Mouse (Mus musculus): ENCODE measurements around the gene AI182371. TPM values are rescaled to one million over a fixed set of nuclear protein-coding genes. Genes with fewer than 3 reads are reported as not detected.
A peak's percentile ranks its signal among the peaks of the same experiment; 100 is the strongest.

AI182371 gene
- total and polyA plus RNA-seq, 2 experiments from 2014 or later = 0.18 to 0.33 TPM

DNA sequence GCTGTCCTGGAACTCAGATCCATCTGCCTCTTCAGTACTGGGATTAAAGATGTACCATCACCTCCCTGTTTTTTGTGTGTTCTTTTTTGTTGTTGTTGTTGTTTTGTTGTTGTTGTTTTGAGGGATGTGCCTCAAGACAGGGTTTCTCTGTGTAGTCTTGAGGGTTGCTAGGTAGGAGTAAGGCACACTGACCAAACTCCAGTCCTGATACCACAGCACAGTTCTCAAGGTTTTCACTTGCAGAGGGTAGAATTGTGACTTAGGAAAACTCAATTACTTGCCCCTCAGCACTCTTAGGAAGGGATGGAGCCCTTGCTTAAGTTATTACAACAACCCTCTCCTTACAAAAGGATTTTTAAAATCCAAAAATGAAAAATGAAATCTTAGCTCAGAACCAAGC lies 30.1 kb upstream of the AI182371 start:
- Histone ChIP-seq H3K27me3 (ENCODE audit: insufficient read depth, low read length) (no peaks in the 10 kb centered on the region), H3K36me3 (ENCODE audit: insufficient read depth) (peaks cover 24% of the 10 kb centered on the region), H3K4me3 (ENCODE audit: low read depth, low read length) (peak overlapping the region; percentile 39; the same call in 1 of the 2 replicates), H3K27ac (ENCODE audit: low read depth, low read length) (no peak overlapping the region), H3K9ac (no peak overlapping the region), H3K4me1 (ENCODE audit: insufficient read depth) (0 out of 2 replicates have a peak, but pooled peaks cover 3% of the 10 kb centered on the region), H3K9me3 (ENCODE audit: low read length) (no peaks in the 10 kb centered on the region), H3K4me2 (ENCODE audit: low read depth) (peak overlapping the region; percentile 48)
- DNase-seq (no peak), ATAC-seq (no peak)
- no peak for TF ChIP-seq CTCF (IDR thresholded peaks at IDR 0.05; ENCODE audit: low read depth)

DNA sequence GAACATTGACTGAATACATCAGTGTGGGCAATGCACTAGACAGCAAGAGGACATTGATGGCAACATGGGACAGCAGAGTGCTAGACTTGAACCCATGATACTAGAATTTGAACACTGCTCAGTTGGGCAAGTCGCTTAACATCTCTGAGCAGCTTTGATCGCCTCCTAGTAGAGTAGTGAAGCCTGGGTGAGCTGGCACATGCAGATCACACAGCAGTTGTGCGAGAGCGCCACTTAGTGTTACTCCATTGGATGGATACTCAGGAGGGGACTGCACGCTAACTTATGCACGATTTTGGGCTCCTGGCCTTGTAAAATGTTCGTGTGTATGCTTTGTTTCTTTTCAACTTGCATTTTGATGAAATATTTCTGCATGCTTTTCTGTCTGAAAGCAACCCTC lies 23.4 kb upstream of the AI182371 start:
- no peak for ATAC-seq
- H3K27ac ChIP-seq (ENCODE audit: low read depth, low read length) = no peak overlapping the region
- H3K4me3 ChIP-seq (ENCODE audit: low read depth, low read length) = no peak overlapping the region
- no peaks in the 10 kb centered on the region for H3K27me3 ChIP-seq (ENCODE audit: insufficient read depth, low read length)
- DNase-seq = no peak
- no peaks in the 10 kb centered on the region for H3K9me3 ChIP-seq (ENCODE audit: low read length)
- peaks cover 25% of the 10 kb centered on the region for H3K36me3 ChIP-seq (ENCODE audit: insufficient read depth)
- peak; percentile 41 for TF ChIP-seq CTCF (IDR thresholded peaks at IDR 0.05; ENCODE audit: low read depth)
- no peaks in the 10 kb centered on the region for H3K4me1 ChIP-seq (ENCODE audit: insufficient read depth)
- H3K4me2 ChIP-seq (ENCODE audit: low read depth) = no peak overlapping the region
- no peak overlapping the region for H3K9ac ChIP-seq
- WGBS = 64% methylated on average over 7 of the region's 7 CpGs

DNA sequence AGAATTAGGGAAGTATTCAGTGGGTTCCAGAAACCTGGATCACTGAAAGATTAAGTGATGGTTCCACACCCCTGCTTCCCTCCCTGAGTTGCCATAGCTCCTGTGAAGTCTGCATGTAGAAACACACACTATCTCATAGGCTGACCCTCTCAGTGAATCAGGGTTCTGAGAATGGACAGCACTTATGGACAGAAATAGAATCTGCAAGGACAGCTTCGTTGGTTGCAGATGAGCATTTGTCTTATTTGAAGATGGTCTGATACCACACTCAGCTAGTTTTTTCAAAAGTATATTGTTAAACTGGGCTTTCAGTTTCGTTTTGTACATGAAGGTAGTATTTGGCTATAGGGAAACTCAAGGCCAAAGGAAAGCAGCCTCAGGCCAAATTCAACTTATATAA lies 9.2 kb upstream of the AI182371 start:
- Histone ChIP-seq H3K36me3 (ENCODE audit: insufficient read depth) (no peaks in the 10 kb centered on the region), H3K4me3 (ENCODE audit: low read depth, low read length) (no peak overlapping the region), H3K9me3 (ENCODE audit: low read length) (no peaks in the 10 kb centered on the region), H3K4me2 (ENCODE audit: low read depth) (0 out of 2 replicates have a peak overlapping the region, but pooled peaks have one; percentile 63), H3K4me1 (ENCODE audit: insufficient read depth) (0 out of 2 replicates have a peak, but pooled peaks cover 3% of the 10 kb centered on the region), H3K27ac (ENCODE audit: low read depth, low read length) (no peak overlapping the region), H3K9ac (no peak overlapping the region), H3K27me3 (ENCODE audit: insufficient read depth, low read length) (no peaks in the 10 kb centered on the region)
- TF ChIP-seq CTCF (IDR thresholded peaks at IDR 0.05; ENCODE audit: low read depth) = no peak
- DNase-seq (no peak), ATAC-seq (no peak)
- WGBS = 74% methylated on average over 2 of the region's 2 CpGs

DNA sequence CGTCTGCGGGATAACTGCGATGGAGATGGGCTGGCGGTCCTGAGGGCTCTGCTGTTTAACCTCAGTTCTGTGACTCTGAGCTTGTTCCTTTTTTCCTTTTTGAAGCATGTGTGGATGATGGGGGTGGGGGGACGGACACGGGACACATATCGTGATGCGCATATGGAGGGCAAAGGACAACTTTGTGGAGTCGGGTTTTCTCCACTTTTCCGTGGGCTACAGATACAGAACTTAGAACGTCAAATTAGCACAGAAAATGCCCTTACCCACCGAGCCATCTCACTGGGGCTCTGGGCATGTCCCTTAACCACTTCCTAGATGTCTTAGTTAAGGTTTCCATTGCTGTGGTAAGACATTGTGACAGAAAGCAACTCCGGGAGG lies 8.6 kb upstream of the AI182371 start:
- Histone ChIP-seq H3K36me3 (ENCODE audit: insufficient read depth) (no peaks in the 10 kb centered on the region), H3K4me2 (ENCODE audit: low read depth) (peak overlapping the region; percentile 63), H3K27me3 (ENCODE audit: insufficient read depth, low read length) (no peaks in the 10 kb centered on the region), H3K27ac (ENCODE audit: low read depth, low read length) (peak overlapping the region; percentile 87), H3K4me3 (ENCODE audit: low read depth, low read length) (peak overlapping the region; percentile 83), H3K4me1 (ENCODE audit: insufficient read depth) (0 out of 2 replicates have a peak, but pooled peaks cover 3% of the 10 kb centered on the region), H3K9ac (peak overlapping the region; percentile 77), H3K9me3 (ENCODE audit: low read length) (no peaks in the 10 kb centered on the region)
- under 1% methylated on average over 13 of the region's 13 CpGs for WGBS
- TF ChIP-seq CTCF (IDR thresholded peaks at IDR 0.05; ENCODE audit: low read depth) = no peak
- ATAC-seq = no peak
- no peak for DNase-seq

DNA sequence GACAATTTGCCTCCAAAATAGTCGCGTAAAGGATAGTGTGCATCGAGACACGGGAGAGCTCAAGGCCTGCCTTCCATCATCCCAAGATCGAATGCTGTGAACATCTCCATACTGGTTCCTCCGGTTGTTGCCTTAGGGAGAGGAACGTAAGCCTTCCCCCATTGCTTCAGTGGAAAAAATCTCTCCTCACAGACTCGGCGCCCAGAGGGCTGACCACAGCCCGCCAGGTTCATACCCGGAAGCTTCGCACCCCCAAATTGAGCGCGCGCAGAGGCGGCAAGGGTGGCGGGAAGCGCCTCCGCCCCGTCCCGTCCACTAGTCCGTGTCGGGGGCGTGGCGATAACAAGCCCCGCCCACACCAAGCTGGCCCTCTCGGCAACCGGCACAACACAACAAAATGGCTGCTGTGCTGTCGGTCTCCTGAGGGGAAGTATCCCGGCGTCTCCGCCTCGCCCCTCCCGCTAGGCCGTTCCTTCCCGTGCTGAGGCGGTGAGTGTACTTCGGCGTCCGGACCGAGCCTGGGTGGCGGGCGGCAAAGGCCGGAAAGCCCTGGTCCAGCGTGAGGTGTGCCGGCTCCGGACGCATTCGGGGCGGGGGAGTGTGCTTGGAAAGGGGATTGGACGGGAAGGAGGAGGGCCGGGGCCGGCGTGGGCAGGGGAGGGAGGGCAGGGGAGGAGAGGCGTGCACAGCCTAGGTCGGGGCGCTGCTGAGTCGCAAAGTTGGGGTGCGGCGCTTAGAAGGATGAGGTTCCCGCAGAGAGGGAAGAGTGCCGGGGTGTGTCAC lies 8.0 kb upstream of the AI182371 start, which contains the start of gene Cntrl:
TSS of gene Cntrl (plus strand) at position 352 of the 783 bp plus-strand sequence.
- H3K9ac ChIP-seq = peak within 1 kb of the TSS; percentile 77
- peak within 1 kb of the TSS; percentile 83 for H3K4me3 ChIP-seq (ENCODE audit: low read depth, low read length)
- H3K4me2 ChIP-seq (ENCODE audit: low read depth) = peak within 1 kb of the TSS; percentile 63
- H3K27ac ChIP-seq (ENCODE audit: low read depth, low read length) = peak within 1 kb of the TSS; percentile 87
- TF ChIP-seq CTCF (IDR thresholded peaks at IDR 0.05; ENCODE audit: low read depth) = peak; percentile 23; the same call in 1 of the 2 replicates
- H3K36me3 ChIP-seq (ENCODE audit: insufficient read depth) = no peaks in the 10 kb centered on the region
- WGBS = under 1% methylated on average over 60 of the region's 62 CpGs
- ATAC-seq = peak; percentile 94
- peak; percentile 94 for DNase-seq
- H3K9me3 ChIP-seq (ENCODE audit: low read length) = no peaks in the 10 kb centered on the region
- H3K4me1 ChIP-seq (ENCODE audit: insufficient read depth) = 0 out of 2 replicates have a peak, but pooled peaks cover 3% of the 10 kb centered on the region
- no peaks in the 10 kb centered on the region for H3K27me3 ChIP-seq (ENCODE audit: insufficient read depth, low read length)

DNA sequence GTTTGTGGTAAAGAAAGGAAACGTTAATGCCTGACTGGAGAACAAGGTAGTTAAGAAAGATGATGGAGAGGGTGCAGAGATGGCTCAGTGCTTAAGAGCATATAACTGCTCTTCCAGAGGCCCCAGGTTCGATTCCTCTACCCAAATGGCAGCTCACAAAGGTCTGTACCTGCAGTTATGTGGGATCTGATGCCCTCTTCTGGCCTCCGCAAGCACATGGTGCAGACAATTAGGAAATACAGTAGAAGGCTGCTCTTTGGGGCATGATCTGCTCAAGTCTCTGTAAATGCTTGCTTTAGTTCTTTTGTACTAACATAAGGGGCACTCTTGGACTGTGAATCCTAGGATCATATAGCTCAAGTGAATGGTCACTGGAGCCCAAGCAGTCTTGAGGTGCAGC lies 7.4 kb upstream of the AI182371 start:
- DNase-seq (peak; percentile 76), ATAC-seq (peak; percentile 73)
- 25% methylated on average over 3 of the region's 3 CpGs for WGBS

DNA sequence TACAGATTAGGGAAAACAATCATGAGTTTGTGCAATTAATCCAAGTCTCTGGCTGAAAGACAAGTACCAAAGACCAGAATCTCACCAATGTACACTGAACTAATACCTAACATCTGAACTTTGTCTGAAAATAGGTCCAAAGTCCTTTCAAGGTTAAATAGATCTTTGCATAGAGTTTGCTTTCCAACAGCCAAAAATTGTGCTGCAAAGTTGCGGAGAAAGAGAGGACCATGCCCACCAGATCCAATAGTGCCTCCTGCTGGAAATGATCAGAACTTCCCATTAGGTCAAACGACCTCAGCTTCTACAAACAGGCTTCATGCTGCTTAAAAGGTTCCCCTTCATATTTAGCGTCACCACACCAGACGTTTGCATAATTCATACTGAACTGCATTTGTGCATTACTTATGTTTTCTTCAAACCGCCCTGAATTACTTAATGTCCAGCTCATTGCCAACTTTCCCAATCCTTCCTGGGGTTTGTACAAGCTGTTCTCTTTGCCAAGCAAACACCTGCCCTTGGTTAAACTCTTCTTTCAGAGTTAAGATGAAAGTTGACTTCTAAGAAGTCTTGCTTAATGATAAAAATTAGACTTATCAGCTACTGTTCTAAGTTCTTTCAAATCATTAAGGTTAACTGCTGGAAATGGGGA lies 6.8 kb upstream of the AI182371 start:
- H3K27me3 ChIP-seq (ENCODE audit: insufficient read depth, low read length) = no peaks in the 10 kb centered on the region
- no peaks in the 10 kb centered on the region for H3K9me3 ChIP-seq (ENCODE audit: low read length)
- no peak overlapping the region for H3K4me3 ChIP-seq (ENCODE audit: low read depth, low read length)
- no peaks in the 10 kb centered on the region for H3K36me3 ChIP-seq (ENCODE audit: insufficient read depth)
- no peak overlapping the region for H3K27ac ChIP-seq (ENCODE audit: low read depth, low read length)
- no peak overlapping the region for H3K4me2 ChIP-seq (ENCODE audit: low read depth)
- H3K9ac ChIP-seq = no peak overlapping the region
- TF ChIP-seq CTCF (IDR thresholded peaks at IDR 0.05; ENCODE audit: low read depth) = peak; percentile 74
- H3K4me1 ChIP-seq (ENCODE audit: insufficient read depth) = 0 out of 2 replicates have a peak, but pooled peaks cover 3% of the 10 kb centered on the region
- 51% methylated on average over 5 of the region's 5 CpGs for WGBS
- no peak for ATAC-seq
- DNase-seq = peak; percentile 69

More for the DNA sequence above, 7.4 kb upstream of the AI182371 start:
- Histone ChIP-seq H3K4me1 (ENCODE audit: insufficient read depth) (0 out of 2 replicates have a peak, but pooled peaks cover 3% of the 10 kb centered on the region), H3K36me3 (ENCODE audit: insufficient read depth) (no peaks in the 10 kb centered on the region), H3K4me3 (ENCODE audit: low read depth, low read length) (peak overlapping the region; percentile 83), H3K27me3 (ENCODE audit: insufficient read depth, low read length) (no peaks in the 10 kb centered on the region), H3K27ac (ENCODE audit: low read depth, low read length) (peak overlapping the region; percentile 87), H3K9me3 (ENCODE audit: low read length) (no peaks in the 10 kb centered on the region), H3K9ac (peak overlapping the region; percentile 77), H3K4me2 (ENCODE audit: low read depth) (peak overlapping the region; percentile 63)
- TF ChIP-seq CTCF (IDR thresholded peaks at IDR 0.05; ENCODE audit: low read depth) = peak; percentile 80
